ENCODE assay signal across 9 mouse cellular contexts in genomic region chr4:41468396-41469080, GRCm38 (mm10). TPM values are rescaled to one million over a fixed set of nuclear protein-coding genes. Genes with fewer than 3 reads are reported as not detected.
A peak's percentile ranks its signal among the peaks of the same experiment; 100 is the strongest.
DNase-seq lines count a peak whose midpoint lies in the region; ATAC-seq and TF ChIP-seq lines count a peak whose summit lies in the region.
"Had no signal": no experiment of that assay in that cellular context is flagged by ENCODE, and none has a peak within 500 bp of the region (broad histone marks: within the 10 kb centered on the region; RNA-seq: fewer than 3 reads in every experiment).

No protein-coding gene starts in this region.

- no peak overlapping the region for H3K9ac ChIP-seq in kidney, embryonic 15.5 days

- H3K4me1 ChIP-seq in kidney, adult 2 months (ENCODE audit: control insufficient read depth, insufficient read depth, low read length): peaks cover 7% of the 10 kb centered on the region; the same call in 1 of the 2 replicates
- H3K4me1 ChIP-seq in kidney, embryonic 15.5 days: peaks cover 10% of the 10 kb centered on the region
- H3K4me1 ChIP-seq in G1E (ENCODE audit: insufficient read depth, low read depth, low read length): peaks cover 16% of the 10 kb centered on the region

- peak; percentile 70 for TF ChIP-seq CTCF in kidney, adult 2 months (conservative IDR thresholded peaks at IDR 0.05; ENCODE audit: insufficient read depth, insufficient read length, low read depth, low read length)
- peak; percentile 22; the same call in 1 of the 2 replicates for TF ChIP-seq CTCF in G1E (IDR thresholded peaks at IDR 0.05; ENCODE audit: low read depth, low read length)

- H3K9me3 ChIP-seq in kidney, embryonic 15.5 days (replicated peaks): no peaks in the 10 kb centered on the region
- no peaks in the 10 kb centered on the region for H3K9me3 ChIP-seq in G1E (replicated peaks)

- ATAC-seq in kidney, embryonic 15.5 days (replicated peaks; ENCODE audit: low FRiP score): no peak
- no peak for ATAC-seq in G1E (ENCODE audit: extremely low read depth, insufficient number of reproducible peaks, low FRiP score, poor library complexity, severe bottlenecking)

- no peak overlapping the region for H3K4me2 ChIP-seq in kidney, embryonic 15.5 days

- peak; percentile 83 for DNase-seq in kidney, adult 2 months
- DNase-seq in G1E (ENCODE audit: low spot score): peak; percentile 46
- peak; percentile 44 for DNase-seq in c-Kit-positive CD71-negative TER-119-negative erythroid progenitor cells, embryonic 14.5 days (ENCODE audit: low read depth)
- peak; percentile 77 for DNase-seq in gastrocnemius, adult 18-20 months (ENCODE audit: low spot score)
- peak; percentile 36 for DNase-seq in large intestine, adult 2 months (ENCODE audit: low read depth, low spot score)
- peak; percentile 76 for DNase-seq in lung, postnatal 14 days
- DNase-seq in thymus, postnatal 25 days: peak; percentile 36

- 45% methylated on average over 17 of the region's 17 CpGs for WGBS in kidney, adult 2 months
- 60% methylated on average over 17 of the region's 17 CpGs for WGBS in kidney, embryonic 15.5 days
- 50% methylated on average over 17 of the region's 17 CpGs for WGBS in large intestine, adult 2 months

- no peaks in the 10 kb centered on the region for H3K27me3 ChIP-seq in kidney, adult 2 months (replicated peaks; ENCODE audit: control insufficient read depth, insufficient read depth, low read length)
- H3K27me3 ChIP-seq in kidney, embryonic 15.5 days: no peaks in the 10 kb centered on the region
- no peaks in the 10 kb centered on the region for H3K27me3 ChIP-seq in G1E (ENCODE audit: insufficient read depth, low read length)

- H3K4me3 ChIP-seq in kidney, adult 2 months (ENCODE audit: insufficient read depth, low read depth, low read length): no peak overlapping the region
- no peak overlapping the region for H3K4me3 ChIP-seq in kidney, embryonic 15.5 days (replicated peaks)
- H3K4me3 ChIP-seq in G1E (ENCODE audit: low read depth, low read length): no peak overlapping the region

- no peaks in the 10 kb centered on the region for H3K36me3 ChIP-seq in kidney, adult 2 months (ENCODE audit: control insufficient read depth, insufficient read depth, low read length)
- no peaks in the 10 kb centered on the region for H3K36me3 ChIP-seq in kidney, embryonic 15.5 days
- peaks cover 30% of the 10 kb centered on the region for H3K36me3 ChIP-seq in G1E (replicated peaks)

- TF ChIP-seq POLR2A in kidney, adult 2 months (IDR thresholded peaks at IDR 0.05; ENCODE audit: low read depth, low read length): no peak

- H3K27ac ChIP-seq in kidney, adult 2 months (ENCODE audit: insufficient read depth, low read depth, low read length): peak overlapping the region; percentile 80; the same call in 1 of the 2 replicates
- no peak overlapping the region for H3K27ac ChIP-seq in kidney, embryonic 15.5 days

RNA-seq across cellular contexts. Expression of gene Nudt2, which starts 3.6 kb away (rescaled TPM):
- 28.1 and 34.9 TPM in 2 replicates for polyA plus RNA-seq in kidney, adult 2 months (2012; rRNA removed)
- 56.0 and 56.8 TPM in 2 replicates for polyA plus RNA-seq in kidney, embryonic 15.5 days (2015; fragmentation: Nextera tagmentation; extraction: Ambion mirVana)
- total RNA-seq in G1E (2014; fragmentation: Nextera tagmentation): 22.5 and 26.6 TPM in 2 replicates
- total RNA-seq in G1E (2017): 62.3 and 72.7 TPM in 2 replicates
- polyA plus RNA-seq in G1E (2012): 5.9 and 12.4 TPM in 2 replicates
- 10 to 100 TPM; 26.5 to 28.8 TPM for total RNA-seq in gastrocnemius, adult 18-20 months (2021)
- polyA plus RNA-seq in large intestine, adult 2 months (2012; rRNA removed): 27.4 and 27.7 TPM in 2 replicates

RNA-seq across cellular contexts. Expression of gene Kif24, which starts 3.9 kb away (rescaled TPM):
- 0.44 and 0.67 TPM in 2 replicates for polyA plus RNA-seq in kidney, adult 2 months (2012; rRNA removed)
- 7.9 and 8.7 TPM in 2 replicates for polyA plus RNA-seq in kidney, embryonic 15.5 days (2015; fragmentation: Nextera tagmentation; extraction: Ambion mirVana)
- 47.8 and 68.0 TPM in 2 replicates for total RNA-seq in G1E (2014; fragmentation: Nextera tagmentation)
- 16.8 and 21.6 TPM in 2 replicates for total RNA-seq in G1E (2017)
- 5.6 and 7.0 TPM in 2 replicates for polyA plus RNA-seq in G1E (2012)
- total RNA-seq in gastrocnemius, adult 18-20 months (2021): under 1 TPM; 0.21 to 0.32 TPM
- polyA plus RNA-seq in large intestine, adult 2 months (2012; rRNA removed): 2.1 and 3.0 TPM in 2 replicates

RNA-seq across cellular contexts. Expression of gene AI464131, which starts 34.3 kb away (rescaled TPM):
- 23.1 and 26.8 TPM in 2 replicates for polyA plus RNA-seq in kidney, adult 2 months (2012; rRNA removed)
- 7.4 and 9.0 TPM in 2 replicates for polyA plus RNA-seq in kidney, embryonic 15.5 days (2015; fragmentation: Nextera tagmentation; extraction: Ambion mirVana)
- 4.3 and 4.4 TPM in 2 replicates for total RNA-seq in G1E (2014; fragmentation: Nextera tagmentation)
- 7.0 and 7.3 TPM in 2 replicates for total RNA-seq in G1E (2017)
- polyA plus RNA-seq in G1E (2012): 2.2 and 3.1 TPM in 2 replicates
- total RNA-seq in gastrocnemius, adult 18-20 months (2021): 10 to 100 TPM; 57.2 to 76.3 TPM
- polyA plus RNA-seq in large intestine, adult 2 months (2012; rRNA removed): 7.1 and 13.3 TPM in 2 replicates
- total RNA-seq: neutrophil, adult 5-6 weeks had no signal

RNA-seq across cellular contexts. Expression of gene 1110017D15Rik, which starts 48.6 kb away (rescaled TPM):
- 0.11 and 0.42 TPM in 2 replicates for polyA plus RNA-seq in kidney, adult 2 months (2012; rRNA removed)
- polyA plus RNA-seq in kidney, embryonic 15.5 days (2015; fragmentation: Nextera tagmentation; extraction: Ambion mirVana): 0.55 TPM in 1 of 2 replicates, not detected in the other
- total RNA-seq in G1E (2014; fragmentation: Nextera tagmentation): 7.3 and 10.5 TPM in 2 replicates
- total RNA-seq in G1E (2017): 0.22 and 1.7 TPM in 2 replicates
- polyA plus RNA-seq in G1E (2012): 0.08 TPM in 1 of 2 replicates, not detected in the other
- total RNA-seq in gastrocnemius, adult 18-20 months (2021): not detected
- 0.12 and 0.34 TPM in 2 replicates for polyA plus RNA-seq in large intestine, adult 2 months (2012; rRNA removed)
- total RNA-seq: neutrophil, adult 5-6 weeks had no signal
